Mouse (Mus musculus): ENCODE results near the gene Parp9. TPM values are rescaled to one million over a fixed set of nuclear protein-coding genes. Genes with fewer than 3 reads are reported as not detected.
A peak's percentile ranks its signal among the peaks of the same experiment; 100 is the strongest.
"Not testable (repeated sequence)": the region's sequence is repeated elsewhere in the genome, so short reads cannot be mapped to it uniquely, and the experiment has no call there.

The Parp9 gene
- polyA plus RNA-seq, 1 experiment = 1.4 TPM

DNA sequence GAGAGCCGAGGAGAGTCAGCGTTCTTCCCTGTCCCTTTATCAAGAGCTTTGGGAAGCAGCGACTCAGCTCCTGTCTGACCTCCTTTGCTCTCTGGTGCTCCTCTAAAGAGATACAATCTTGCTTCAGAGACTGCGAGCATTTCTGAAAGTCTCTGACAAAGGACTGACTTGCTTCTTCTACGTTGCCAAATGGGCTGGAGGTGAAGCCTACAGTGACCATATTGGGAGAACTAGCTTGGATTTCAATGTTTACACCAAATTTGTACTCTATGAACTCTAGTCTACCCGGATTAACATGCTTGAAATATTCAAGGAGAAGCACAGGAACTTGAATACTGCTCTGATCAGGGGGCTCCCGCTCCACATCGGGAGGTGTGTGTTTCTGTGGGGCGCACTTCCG lies 5.1 kb upstream of the Parp9 start:
- no peak for DNase-seq (ENCODE audit: low read depth)

DNA sequence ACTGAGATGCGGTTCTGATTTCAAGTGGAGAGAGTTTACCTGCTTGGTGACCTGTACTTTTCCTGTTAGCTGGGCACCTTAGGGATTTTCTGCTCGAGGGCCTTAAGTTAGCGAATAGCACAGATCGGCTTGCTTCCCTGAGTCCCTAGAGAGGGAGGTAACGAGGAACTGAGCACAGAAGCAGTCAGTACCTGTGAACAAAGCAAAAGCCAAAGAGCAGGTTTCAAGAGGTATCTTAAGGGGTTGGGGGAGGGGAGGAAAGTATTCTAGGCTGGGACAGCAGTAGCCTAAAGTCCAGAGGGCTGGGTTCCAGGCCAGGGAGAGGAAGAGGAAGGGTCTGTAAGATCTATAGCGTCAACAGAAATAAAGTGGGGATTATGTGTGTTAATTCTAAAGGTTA lies 991 bp downstream of the Parp9 start:
- peak; percentile 30 for DNase-seq (ENCODE audit: low read depth)
- TF ChIP-seq POLR2A (IDR thresholded peaks at IDR 0.05; ENCODE audit: borderline replicate concordance, extremely low read depth, insufficient read depth, insufficient read length, poor library complexity, severe bottlenecking) = no peak
- TF ChIP-seq CTCF (IDR thresholded peaks at IDR 0.05; ENCODE audit: borderline replicate concordance, extremely low read depth, insufficient read depth, insufficient read length) = no peak

More for the DNA sequence above, 5.1 kb upstream of the Parp9 start:
- TF ChIP-seq CTCF (IDR thresholded peaks at IDR 0.05; ENCODE audit: borderline replicate concordance, extremely low read depth, insufficient read depth, insufficient read length) = no peak
- no peak for TF ChIP-seq POLR2A (IDR thresholded peaks at IDR 0.05; ENCODE audit: borderline replicate concordance, extremely low read depth, insufficient read depth, insufficient read length, poor library complexity, severe bottlenecking)

DNA sequence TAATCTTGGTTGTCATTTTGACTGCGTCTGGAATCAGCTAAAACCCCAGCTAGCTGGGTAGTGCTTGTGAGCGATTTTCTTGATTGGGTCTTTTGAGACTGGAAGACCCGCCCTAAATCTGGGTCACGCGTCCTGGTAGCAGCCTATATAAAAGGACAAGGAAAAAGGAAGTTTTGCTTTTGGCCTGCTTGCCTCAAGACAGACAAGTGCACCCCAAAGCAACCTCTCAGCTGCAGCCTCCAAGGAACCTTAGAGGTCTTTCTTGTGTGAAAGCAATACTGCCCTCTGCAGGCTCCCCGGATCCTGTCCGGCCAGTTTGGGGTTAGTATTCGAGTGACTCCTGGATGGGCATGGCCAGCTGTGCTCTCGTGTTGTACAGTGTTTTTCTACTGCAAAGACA lies 1.4 kb downstream of the Parp9 start:
- DNase-seq (ENCODE audit: low read depth) = peak; percentile 81
- TF ChIP-seq CTCF (IDR thresholded peaks at IDR 0.05; ENCODE audit: borderline replicate concordance, extremely low read depth, insufficient read depth, insufficient read length) = peak; percentile 72
- no peak for TF ChIP-seq POLR2A (IDR thresholded peaks at IDR 0.05; ENCODE audit: borderline replicate concordance, extremely low read depth, insufficient read depth, insufficient read length, poor library complexity, severe bottlenecking)

DNA sequence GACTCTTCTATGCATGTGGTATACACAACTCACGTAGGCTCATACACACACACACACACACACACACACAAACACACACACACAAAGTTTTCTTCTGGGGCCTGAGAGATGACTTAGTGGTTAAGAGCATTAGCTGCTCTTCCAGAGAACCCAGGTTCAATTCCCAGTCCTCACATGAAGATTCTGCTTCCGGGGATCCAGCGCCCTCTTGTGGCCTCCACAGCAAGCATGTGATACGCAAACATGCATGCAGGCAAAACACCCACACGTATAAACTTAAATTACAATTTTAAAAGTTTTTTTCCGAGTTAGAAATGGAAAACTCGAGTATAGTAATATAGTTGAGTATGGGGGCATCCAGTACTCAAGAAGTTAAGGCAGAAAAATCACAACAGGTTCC lies 3.1 kb downstream of the Parp9 start:
- DNase-seq (ENCODE audit: low read depth) = peak; percentile 1
- TF ChIP-seq POLR2A (IDR thresholded peaks at IDR 0.05; ENCODE audit: borderline replicate concordance, extremely low read depth, insufficient read depth, insufficient read length, poor library complexity, severe bottlenecking) (no peak), CTCF (IDR thresholded peaks at IDR 0.05; ENCODE audit: borderline replicate concordance, extremely low read depth, insufficient read depth, insufficient read length) (peak; percentile 27; the same call in 1 of the 2 replicates)

GRCm38 (mm10) chr16:35949264-35949663 lies 11.0 kb downstream of the Parp9 start:
- no peak for DNase-seq (ENCODE audit: low read depth)
- no peak for TF ChIP-seq POLR2A (IDR thresholded peaks at IDR 0.05; ENCODE audit: borderline replicate concordance, extremely low read depth, insufficient read depth, insufficient read length, poor library complexity, severe bottlenecking)
- no peak for TF ChIP-seq CTCF (IDR thresholded peaks at IDR 0.05; ENCODE audit: borderline replicate concordance, extremely low read depth, insufficient read depth, insufficient read length)

DNA sequence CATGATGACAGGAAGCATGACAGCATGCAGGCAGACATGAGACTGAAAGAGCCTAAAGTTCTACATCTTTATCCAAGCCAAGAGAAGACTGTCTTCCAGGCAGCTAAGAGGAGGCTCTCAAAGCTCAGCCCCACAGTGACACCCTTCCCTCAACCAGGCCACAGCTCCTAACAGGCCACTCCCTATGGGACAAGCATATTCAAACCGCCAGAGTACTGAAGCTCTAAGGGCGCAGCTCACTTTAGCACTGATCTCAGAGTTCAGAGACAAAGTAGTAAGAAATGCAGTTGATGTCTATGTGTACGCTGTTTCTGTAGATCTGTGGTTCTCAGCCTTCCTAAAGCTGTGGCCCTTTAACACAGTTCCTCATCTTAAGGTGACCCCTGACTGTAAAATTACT lies 12.9 kb downstream of the Parp9 start:
- TF ChIP-seq POLR2A (IDR thresholded peaks at IDR 0.05; ENCODE audit: borderline replicate concordance, extremely low read depth, insufficient read depth, insufficient read length, poor library complexity, severe bottlenecking) (no peak), CTCF (IDR thresholded peaks at IDR 0.05; ENCODE audit: borderline replicate concordance, extremely low read depth, insufficient read depth, insufficient read length) (no peak)
- no peak for DNase-seq (ENCODE audit: low read depth)

DNA sequence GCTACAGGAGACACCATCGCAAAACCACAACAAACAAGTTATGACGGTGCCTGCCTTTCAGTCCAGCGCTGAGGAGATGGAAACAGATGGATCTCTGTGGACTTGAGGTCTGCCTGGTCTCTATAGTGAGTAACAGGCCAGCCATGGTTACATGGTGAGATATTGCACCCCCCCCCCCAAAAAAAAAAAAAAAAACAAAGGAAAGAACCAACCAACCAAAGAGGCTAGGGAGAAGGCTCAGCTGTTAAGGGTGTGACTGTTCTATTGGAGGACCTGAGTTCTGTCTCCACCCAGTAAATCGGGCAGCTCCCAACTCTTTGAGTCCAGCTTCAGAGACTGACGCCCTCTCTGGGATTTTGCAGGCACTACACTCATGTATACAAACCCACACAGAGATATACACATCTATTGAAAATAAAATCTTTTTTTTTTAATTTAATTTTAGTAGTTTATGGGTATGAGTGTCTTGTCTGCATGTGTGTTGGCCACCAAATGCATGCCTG lies 14.4 kb downstream of the Parp9 start:
- no peak for DNase-seq (ENCODE audit: low read depth)
- TF ChIP-seq CTCF (IDR thresholded peaks at IDR 0.05; ENCODE audit: borderline replicate concordance, extremely low read depth, insufficient read depth, insufficient read length) = no peak
- TF ChIP-seq POLR2A (IDR thresholded peaks at IDR 0.05; ENCODE audit: borderline replicate concordance, extremely low read depth, insufficient read depth, insufficient read length, poor library complexity, severe bottlenecking) = no peak

- DNase-seq (ENCODE audit: low read depth) = not testable (repeated sequence)
Observed at GRCm38 (mm10) chr16:35965991-35966390, 27.7 kb downstream of the Parp9 start.

DNA sequence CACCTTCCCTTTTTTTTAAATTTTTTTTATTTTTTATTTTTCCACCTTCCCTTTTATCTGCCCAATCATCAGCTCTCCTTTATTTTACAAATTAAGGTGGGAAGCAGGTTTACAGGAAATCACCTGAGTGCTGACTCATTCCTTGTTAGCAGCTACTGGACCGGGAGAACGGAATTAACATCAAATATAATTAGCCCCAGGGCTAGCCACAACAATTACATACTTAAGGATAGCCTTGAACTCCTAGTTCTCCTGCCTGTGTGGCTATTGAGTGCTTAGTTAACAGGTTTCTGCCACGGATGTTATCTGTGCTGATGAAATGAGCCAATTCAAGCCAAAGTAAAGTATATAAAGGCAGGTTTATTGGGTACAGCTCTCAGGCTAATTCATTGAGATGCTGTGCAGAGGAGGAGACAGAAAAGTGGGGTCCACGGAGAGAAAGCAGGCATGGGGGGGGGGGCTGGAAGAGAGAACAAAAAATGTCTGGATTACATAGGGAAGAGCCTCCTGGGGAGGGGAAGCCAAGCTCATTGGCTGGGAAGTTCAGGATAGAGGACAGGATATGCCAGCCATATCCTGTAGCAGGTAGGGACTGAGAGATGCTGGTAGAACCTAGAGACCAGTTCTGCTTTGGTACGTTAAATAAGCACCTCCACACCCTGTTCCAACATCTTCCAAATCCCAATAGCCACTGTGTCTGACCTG lies 28.3 kb downstream of the Parp9 start:
- no peak for TF ChIP-seq POLR2A (IDR thresholded peaks at IDR 0.05; ENCODE audit: borderline replicate concordance, extremely low read depth, insufficient read depth, insufficient read length, poor library complexity, severe bottlenecking)
- no peak for TF ChIP-seq CTCF (IDR thresholded peaks at IDR 0.05; ENCODE audit: borderline replicate concordance, extremely low read depth, insufficient read depth, insufficient read length)
- DNase-seq (ENCODE audit: low read depth) = no peak

DNA sequence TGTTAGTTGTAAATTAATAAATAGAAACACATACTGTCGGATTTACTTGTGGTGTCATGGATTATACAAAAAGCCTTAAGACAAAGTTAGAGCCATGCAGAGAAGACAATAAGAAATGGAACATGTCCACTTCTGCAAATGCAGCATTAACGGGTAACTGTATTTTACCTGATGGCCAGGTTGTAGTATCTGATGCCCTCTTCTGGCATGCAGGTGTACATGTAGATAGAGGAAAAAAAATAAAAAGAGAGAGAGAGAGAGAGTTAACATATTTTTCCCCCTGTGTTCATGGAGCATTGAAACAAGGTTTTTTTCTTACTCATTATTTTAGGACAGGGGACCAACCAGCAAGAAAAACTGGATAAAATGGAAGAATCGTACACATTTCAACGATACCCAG lies 29.0 kb downstream of the Parp9 start:
- peak; percentile 23 for DNase-seq (ENCODE audit: low read depth)
- no peak; the same call in 1 of the 2 replicates for TF ChIP-seq CTCF (IDR thresholded peaks at IDR 0.05; ENCODE audit: borderline replicate concordance, extremely low read depth, insufficient read depth, insufficient read length)
- TF ChIP-seq POLR2A (IDR thresholded peaks at IDR 0.05; ENCODE audit: borderline replicate concordance, extremely low read depth, insufficient read depth, insufficient read length, poor library complexity, severe bottlenecking) = no peak

DNA sequence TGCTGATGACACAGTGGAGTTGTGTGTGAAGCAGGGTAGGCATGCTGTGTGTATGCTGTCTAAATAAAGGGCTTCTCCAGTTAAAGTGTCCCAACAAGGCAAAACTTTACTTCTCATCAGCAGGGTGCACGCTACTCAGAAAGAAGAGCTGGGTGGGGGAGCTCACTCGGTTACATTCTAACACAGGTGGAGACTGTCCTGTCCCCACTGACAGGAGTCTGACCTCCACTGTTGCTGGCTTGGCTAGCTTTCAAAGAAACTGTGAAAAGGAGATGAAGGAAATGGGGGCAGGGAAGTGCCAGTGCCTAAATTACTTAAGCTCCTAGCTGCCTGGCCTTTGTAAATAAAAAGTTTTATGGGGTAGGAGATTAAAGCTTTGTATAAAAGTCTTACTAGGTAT lies 29.9 kb downstream of the Parp9 start:
- TF ChIP-seq POLR2A (IDR thresholded peaks at IDR 0.05; ENCODE audit: borderline replicate concordance, extremely low read depth, insufficient read depth, insufficient read length, poor library complexity, severe bottlenecking) = no peak
- no peak for TF ChIP-seq CTCF (IDR thresholded peaks at IDR 0.05; ENCODE audit: borderline replicate concordance, extremely low read depth, insufficient read depth, insufficient read length)
- DNase-seq (ENCODE audit: low read depth) = no peak

- TF ChIP-seq CTCF (IDR thresholded peaks at IDR 0.05; ENCODE audit: borderline replicate concordance, extremely low read depth, insufficient read depth, insufficient read length) = no peak
- no peak for TF ChIP-seq POLR2A (IDR thresholded peaks at IDR 0.05; ENCODE audit: borderline replicate concordance, extremely low read depth, insufficient read depth, insufficient read length, poor library complexity, severe bottlenecking)
Observed at GRCm38 (mm10) chr16:35974021-35974420, 35.8 kb downstream of the Parp9 start.

GRCm38 (mm10) chr16:35978450-35978849 lies 40.2 kb downstream of the Parp9 start, which contains the start of gene Kpna1:
TSS of gene Kpna1 (plus strand) at chr16:35978750.
- not testable (repeated sequence) for DNase-seq (ENCODE audit: low read depth)

More at GRCm38 (mm10) chr16:35974021-35974420, 35.8 kb downstream of the Parp9 start:
- no peak for DNase-seq (ENCODE audit: low read depth)

Data from brain, embryonic 14.5 days (tissue).